Mouse (Mus musculus) C2C12 (cell line): ENCODE results near the gene Chrna9. TPM values are rescaled to one million over a fixed set of nuclear protein-coding genes. Genes with fewer than 3 reads are reported as not detected.
"Not testable (repeated sequence)": the region's sequence is repeated elsewhere in the genome, so short reads cannot be mapped to it uniquely, and the experiment has no call there.

ENCODE experiments used
- H3K27me3 ChIP-seq: one replicate; pipeline ENCODE4 v1.6.1; 2011; ENCODE audit not compliant: control insufficient read depth, insufficient read depth, insufficient read length
- H3K36me3 ChIP-seq: one replicate; pipeline ENCODE4 v1.6.1; 2011; ENCODE audit not compliant: control insufficient read depth, insufficient read depth
- H3K4me3 ChIP-seq: one replicate; pipeline ENCODE4 v1.5.1; 2011; ENCODE audit warnings: mild to moderate bottlenecking, control low read depth; ENCODE audit not compliant: poor library complexity, insufficient read depth, severe bottlenecking
- H3K79me2 ChIP-seq: one replicate; pipeline ENCODE4 v1.6.1; 2011; ENCODE audit not compliant: control insufficient read depth, insufficient read depth
- H3K79me3 ChIP-seq: one replicate; pipeline ENCODE4 v1.6.1; 2011; ENCODE audit warnings: low read depth, control low read depth
- H3ac ChIP-seq: one replicate; pipeline ENCODE3; 2011; ENCODE audit warnings: low read depth; ENCODE audit not compliant: control insufficient read depth, insufficient read length
- CEBPB ChIP-seq: IDR thresholded peaks from one replicate; pipeline ENCODE4 v1.6.1; 2011; ENCODE audit warnings: low read depth, mild to moderate bottlenecking, control low read depth, moderate library complexity
- CTCF ChIP-seq: IDR thresholded peaks from one replicate; pipeline ENCODE4 v1.5.1; 2011; ENCODE audit not compliant: control insufficient read depth, insufficient read depth, insufficient read length
- FOSL1 ChIP-seq: IDR thresholded peaks from one replicate; pipeline ENCODE4 v1.8.0; 2011; ENCODE audit warnings: mild to moderate bottlenecking, low read length; ENCODE audit not compliant: poor library complexity, insufficient read depth, severe bottlenecking
- MAX ChIP-seq: IDR thresholded peaks from one replicate; pipeline ENCODE4 v1.6.1; 2011; ENCODE audit warnings: mild to moderate bottlenecking, control low read depth
- MYOD1 ChIP-seq: IDR thresholded peaks from one replicate; pipeline ENCODE4 v1.6.1; 2011; ENCODE audit warnings: low read depth; ENCODE audit not compliant: control insufficient read depth, insufficient read length
- MYOG ChIP-seq: IDR thresholded peaks from one replicate; pipeline ENCODE4 v1.6.1; 2011; ENCODE audit not compliant: control insufficient read depth, insufficient read length; ENCODE audit errors: extremely low read depth
- USF1 ChIP-seq: IDR thresholded peaks from one replicate; pipeline ENCODE4 v1.6.1; 2011; ENCODE audit warnings: low read depth, mild to moderate bottlenecking, control low read depth, moderate library complexity
- polyA plus RNA-seq: library from polyadenylated mRNA; unstranded; fragments of >200 nt; fragmentation: generic; extraction: Trizol; gene quantifications from one replicate; pipeline ENCODE4 v1.2.1, GENCODE M21; 2012; ENCODE audit warnings: missing spikeins

The Chrna9 gene
- polyA plus RNA-seq, 1 experiment: not detected

- no peaks in the 10 kb centered on the region for H3K79me2 ChIP-seq
- TF ChIP-seq MAX (no peak), MYOD1 (no peak)
Measured at GRCm38 (mm10) chr5:65986426-65986825, 51.7 kb downstream of the Chrna9 start.

GRCm38 (mm10) chr5:65987004-65987403 lies 52.3 kb downstream of the Chrna9 start:
- not testable (repeated sequence) for H3K79me2 ChIP-seq, H3ac ChIP-seq, H3K4me3 ChIP-seq, H3K36me3 ChIP-seq, H3K79me3 ChIP-seq, H3K27me3 ChIP-seq

More at GRCm38 (mm10) chr5:65986426-65986825, 51.7 kb downstream of the Chrna9 start:
- no peaks in the 10 kb centered on the region for H3K27me3 ChIP-seq
- no peaks in the 10 kb centered on the region for H3K36me3 ChIP-seq
- H3K79me3 ChIP-seq: no peaks in the 10 kb centered on the region
- no peak overlapping the region for H3K4me3 ChIP-seq
- no peak overlapping the region for H3ac ChIP-seq

- Histone ChIP-seq H3K36me3 (no peaks in the 10 kb centered on the region), H3K27me3 (no peaks in the 10 kb centered on the region), H3K4me3 (no peak overlapping the region)
Measured at GRCm38 (mm10) chr5:65991191-65991590, 56.5 kb downstream of the Chrna9 start.

GRCm38 (mm10) chr5:65994643-65995042 lies 59.9 kb downstream of the Chrna9 start:
- no peaks in the 10 kb centered on the region for H3K27me3 ChIP-seq
- no peak overlapping the region for H3ac ChIP-seq
- H3K79me2 ChIP-seq: no peaks in the 10 kb centered on the region
- no peak for TF ChIP-seq USF1
- TF ChIP-seq CTCF: no peak
- no peak for TF ChIP-seq MYOD1
- H3K4me3 ChIP-seq: no peak overlapping the region
- H3K36me3 ChIP-seq: no peaks in the 10 kb centered on the region
- H3K79me3 ChIP-seq: no peaks in the 10 kb centered on the region

More at GRCm38 (mm10) chr5:65991191-65991590, 56.5 kb downstream of the Chrna9 start:
- H3K79me3 ChIP-seq: no peaks in the 10 kb centered on the region
- no peaks in the 10 kb centered on the region for H3K79me2 ChIP-seq
- H3ac ChIP-seq: no peak overlapping the region
- TF ChIP-seq MAX (no peak), MYOD1 (no peak), FOSL1 (no peak), MYOG (no peak), USF1 (no peak), CEBPB (no peak), CTCF (no peak)

GRCm38 (mm10) chr5:65997813-65998212 lies 63.1 kb downstream of the Chrna9 start:
- Histone ChIP-seq H3ac (no peak overlapping the region), H3K36me3 (no peaks in the 10 kb centered on the region), H3K4me3 (no peak overlapping the region), H3K79me2 (no peaks in the 10 kb centered on the region), H3K27me3 (no peaks in the 10 kb centered on the region), H3K79me3 (no peaks in the 10 kb centered on the region)
- TF ChIP-seq MYOD1: no peak
- TF ChIP-seq USF1: no peak
- TF ChIP-seq FOSL1: no peak
- TF ChIP-seq CEBPB: no peak
- TF ChIP-seq MAX: no peak
- TF ChIP-seq CTCF: no peak
- TF ChIP-seq MYOG: no peak

- Histone ChIP-seq H3ac (no peak overlapping the region), H3K4me3 (no peak overlapping the region), H3K79me2 (no peaks in the 10 kb centered on the region), H3K36me3 (no peaks in the 10 kb centered on the region), H3K79me3 (no peaks in the 10 kb centered on the region), H3K27me3 (no peaks in the 10 kb centered on the region)
- TF ChIP-seq MAX: no peak
- TF ChIP-seq MYOD1: no peak
- no peak for TF ChIP-seq CEBPB
- no peak for TF ChIP-seq CTCF
- TF ChIP-seq MYOG: no peak
- no peak for TF ChIP-seq USF1
- no peak for TF ChIP-seq FOSL1
Measured at GRCm38 (mm10) chr5:65999106-65999505, 64.4 kb downstream of the Chrna9 start.

- H3K36me3 ChIP-seq: no peaks in the 10 kb centered on the region
- H3ac ChIP-seq: no peak overlapping the region
- H3K79me2 ChIP-seq: no peaks in the 10 kb centered on the region
- TF ChIP-seq FOSL1: no peak
- no peak for TF ChIP-seq MYOD1
- no peak for TF ChIP-seq CEBPB
- TF ChIP-seq MYOG: no peak
- no peak for TF ChIP-seq CTCF
- no peak for TF ChIP-seq MAX
- no peak for TF ChIP-seq USF1
- H3K79me3 ChIP-seq: no peaks in the 10 kb centered on the region
- no peak overlapping the region for H3K4me3 ChIP-seq
- H3K27me3 ChIP-seq: no peaks in the 10 kb centered on the region
Measured at GRCm38 (mm10) chr5:66000074-66000473, 65.4 kb downstream of the Chrna9 start.
